Mouse (Mus musculus) cortical plate, adult 2 months (tissue): ENCODE measurements around the gene Kifc5b.

ENCODE experiments used
- CTCF ChIP-seq: fragments of 200-500 bp; IDR thresholded peaks from 2 replicates; pipeline ENCODE4 v1.5.1; 2011; ENCODE audit warnings: mild to moderate bottlenecking, control low read depth, low read length; ENCODE audit not compliant: insufficient read depth; ENCODE audit errors: extremely low read depth
- POLR2A ChIP-seq: fragments of 200-500 bp; IDR thresholded peaks from 2 replicates; pipeline ENCODE4 v1.6.1; 2011; ENCODE audit warnings: mild to moderate bottlenecking, low read length, control low read depth; ENCODE audit not compliant: insufficient read depth; ENCODE audit errors: extremely low read depth

- no peak for TF ChIP-seq CTCF
- no peak for TF ChIP-seq POLR2A
Observed at GRCm38 (mm10) chr17:26933885-26934827, 17.3 kb downstream of the Kifc5b start.
